Mouse (Mus musculus): ENCODE measurements around the gene Gpr4. TPM values are rescaled to one million over a fixed set of nuclear protein-coding genes. Genes with fewer than 3 reads are reported as not detected.

Gpr4 gene
- polyA plus RNA-seq, 1 experiment from 2014 or later = 0.85 TPM

DNA sequence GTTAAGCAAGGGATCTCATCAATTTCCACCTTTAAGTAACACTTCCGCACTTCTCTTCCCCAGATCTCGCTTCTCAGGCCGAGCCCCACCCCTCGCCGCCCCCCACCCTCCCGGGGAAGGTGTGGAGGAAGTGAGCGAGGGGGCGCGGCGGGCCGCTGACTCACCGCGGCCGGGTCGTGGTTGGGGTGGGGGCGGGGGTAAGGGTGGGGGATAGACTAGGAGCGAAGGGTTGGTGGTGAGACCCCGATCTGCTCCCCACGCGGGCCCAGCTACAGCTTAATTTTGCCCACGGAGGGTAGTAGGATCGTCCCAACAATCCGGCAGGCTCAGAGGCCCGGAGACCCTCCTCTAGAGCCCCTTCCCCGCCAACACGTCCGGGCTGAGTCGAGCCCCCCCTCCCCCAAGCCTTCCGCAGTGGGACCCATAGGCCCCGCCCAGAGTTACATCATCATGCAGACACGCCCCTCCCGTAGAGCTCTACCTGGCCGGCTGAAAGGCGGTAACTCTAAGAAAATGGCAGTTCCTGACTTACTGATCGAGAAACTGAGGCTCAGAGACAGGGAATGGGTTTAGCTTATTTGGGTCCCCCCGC lies 59.9 kb downstream of the Gpr4 start:
- ATAC-seq (ENCODE audit: low FRiP score, low TSS enrichment) = peak; percentile 63
- H3K9me3 ChIP-seq (ENCODE audit: control insufficient read depth, low read length) = no peaks in the 10 kb centered on the region
- under 1% methylated on average over 27 of the region's 36 CpGs for WGBS
- H3K9ac ChIP-seq (ENCODE audit: low read length) = peak overlapping the region; percentile 91
- peaks cover 2% of the 10 kb centered on the region; the same call in 1 of the 2 replicates for H3K4me1 ChIP-seq (replicated peaks; ENCODE audit: control insufficient read depth, insufficient read depth)
- H3K27me3 ChIP-seq (ENCODE audit: control insufficient read depth, insufficient read depth, low read length) = no peaks in the 10 kb centered on the region
- TF ChIP-seq EP300 (optimal IDR thresholded peaks at IDR 0.05) = no peak
- no peak for TF ChIP-seq CTCF (IDR thresholded peaks at IDR 0.05; ENCODE audit: low read depth)
- no peaks in the 10 kb centered on the region for H3K36me3 ChIP-seq (ENCODE audit: control insufficient read depth, insufficient read depth, low read length)
- peak overlapping the region; percentile 97 for H3K27ac ChIP-seq (replicated peaks)
- peak; percentile 91 for DNase-seq (ENCODE audit: low spot score)
- H3K4me3 ChIP-seq (ENCODE audit: low read depth, low read length) = peak overlapping the region; percentile 93
- peak overlapping the region; percentile 98 for H3K4me2 ChIP-seq (replicated peaks; ENCODE audit: low read depth)

MicroRNA genes within 50 kb of the gene (microRNA counts, 519-probe panel; counts per million panel counts)
- not detected for microRNA mmu-miR-330

Small RNA genes lying within 50 kb of the gene (microRNA-seq; reads per million reads assigned to microRNA genes)
- gene Mir330 = 181 reads per million, percentile 52 among the genes with 10 or more reads in this experiment

Other genes starting within 250 kb of the Gpr4 start
- not detected in 2 replicates for gene Nanos2, start 225.1 kb upstream of the Gpr4 start, polyA plus RNA-seq (2015; fragmentation: Nextera tagmentation; extraction: Ambion mirVana)
- 1.3 and 1.4 TPM in 2 replicates for gene Mypop, start 221.3 kb upstream of the Gpr4 start, polyA plus RNA-seq (2015; fragmentation: Nextera tagmentation; extraction: Ambion mirVana)
- 9.8 and 12.0 TPM in 2 replicates for gene Irf2bp1, start 208.5 kb upstream of the Gpr4 start, polyA plus RNA-seq (2015; fragmentation: Nextera tagmentation; extraction: Ambion mirVana)
- gene Foxa3, start 189.0 kb upstream of the Gpr4 start, polyA plus RNA-seq (2015; fragmentation: Nextera tagmentation; extraction: Ambion mirVana) = 39.2 and 46.0 TPM in 2 replicates
- gene Sympk, start 188.2 kb upstream of the Gpr4 start, polyA plus RNA-seq (2015; fragmentation: Nextera tagmentation; extraction: Ambion mirVana) = 9.1 and 9.6 TPM in 2 replicates
- not detected in 2 replicates for gene Rsph6a, start 157.8 kb upstream of the Gpr4 start, polyA plus RNA-seq (2015; fragmentation: Nextera tagmentation; extraction: Ambion mirVana)
- gene Dmwd, start 136.3 kb upstream of the Gpr4 start, polyA plus RNA-seq (2015; fragmentation: Nextera tagmentation; extraction: Ambion mirVana) = 4.5 and 7.0 TPM in 2 replicates
- 91.3 and 103 TPM in 2 replicates for gene Dmpk, start 128.7 kb upstream of the Gpr4 start, polyA plus RNA-seq (2015; fragmentation: Nextera tagmentation; extraction: Ambion mirVana)
- gene Six5, start 117.9 kb upstream of the Gpr4 start, polyA plus RNA-seq (2015; fragmentation: Nextera tagmentation; extraction: Ambion mirVana) = 6.1 and 7.7 TPM in 2 replicates
- gene Gm4969, start 94.2 kb upstream of the Gpr4 start, polyA plus RNA-seq (2015; fragmentation: Nextera tagmentation; extraction: Ambion mirVana) = 0.72 and 0.76 TPM in 2 replicates
- 6.5 and 6.7 TPM in 2 replicates for gene Fbxo46, start 92.7 kb upstream of the Gpr4 start, polyA plus RNA-seq (2015; fragmentation: Nextera tagmentation; extraction: Ambion mirVana)
- 11.3 and 11.8 TPM in 2 replicates for gene Qpctl, start 63.2 kb upstream of the Gpr4 start, polyA plus RNA-seq (2015; fragmentation: Nextera tagmentation; extraction: Ambion mirVana)
- 96.9 and 103 TPM in 2 replicates for gene Snrpd2, start 62.8 kb upstream of the Gpr4 start, polyA plus RNA-seq (2015; fragmentation: Nextera tagmentation; extraction: Ambion mirVana)
- gene Gipr, start 46.4 kb upstream of the Gpr4 start, polyA plus RNA-seq (2015; fragmentation: Nextera tagmentation; extraction: Ambion mirVana) = 0.22 and 0.27 TPM in 2 replicates
- gene Eml2, start 36.1 kb upstream of the Gpr4 start, polyA plus RNA-seq (2015; fragmentation: Nextera tagmentation; extraction: Ambion mirVana) = 8.4 and 8.8 TPM in 2 replicates
- 20.3 and 20.7 TPM in 2 replicates for gene Opa3, start 15.8 kb downstream of the Gpr4 start, polyA plus RNA-seq (2015; fragmentation: Nextera tagmentation; extraction: Ambion mirVana)
- 108 and 120 TPM in 2 replicates for gene Vasp, start 59.3 kb downstream of the Gpr4 start, polyA plus RNA-seq (2015; fragmentation: Nextera tagmentation; extraction: Ambion mirVana)
- gene Ppm1n, start 67.5 kb downstream of the Gpr4 start, polyA plus RNA-seq (2015; fragmentation: Nextera tagmentation; extraction: Ambion mirVana) = 0.17 and 0.21 TPM in 2 replicates
- gene Rtn2, start 70.1 kb downstream of the Gpr4 start, polyA plus RNA-seq (2015; fragmentation: Nextera tagmentation; extraction: Ambion mirVana) = 10.1 and 12.1 TPM in 2 replicates
- gene Fosb, start 97.5 kb downstream of the Gpr4 start, polyA plus RNA-seq (2015; fragmentation: Nextera tagmentation; extraction: Ambion mirVana) = 0.21 and 0.38 TPM in 2 replicates
- 32.8 and 36.9 TPM in 2 replicates for gene Ercc1, start 132.2 kb downstream of the Gpr4 start, polyA plus RNA-seq (2015; fragmentation: Nextera tagmentation; extraction: Ambion mirVana)
- 13.4 and 13.6 TPM in 2 replicates for gene Cd3eap, start 146.9 kb downstream of the Gpr4 start, polyA plus RNA-seq (2015; fragmentation: Nextera tagmentation; extraction: Ambion mirVana)
- 10.3 and 12.2 TPM in 2 replicates for gene Ppp1r13l, start 147.2 kb downstream of the Gpr4 start, polyA plus RNA-seq (2015; fragmentation: Nextera tagmentation; extraction: Ambion mirVana)
- 6.0 and 6.4 TPM in 2 replicates for gene Ercc2, start 169.5 kb downstream of the Gpr4 start, polyA plus RNA-seq (2015; fragmentation: Nextera tagmentation; extraction: Ambion mirVana)
- gene Klc3, start 191.6 kb downstream of the Gpr4 start, polyA plus RNA-seq (2015; fragmentation: Nextera tagmentation; extraction: Ambion mirVana) = 24.3 and 26.5 TPM in 2 replicates
- gene Ckm, start 192.2 kb downstream of the Gpr4 start, polyA plus RNA-seq (2015; fragmentation: Nextera tagmentation; extraction: Ambion mirVana) = 42.1 and 43.6 TPM in 2 replicates
- 5.2 and 5.3 TPM in 2 replicates for gene Mark4, start 246.3 kb downstream of the Gpr4 start, polyA plus RNA-seq (2015; fragmentation: Nextera tagmentation; extraction: Ambion mirVana)

All from stomach, postnatal 0 days (tissue).